Mouse (Mus musculus): Measurements from ENCODE around the gene Skap2.

The Skap2 gene

GRCm38 (mm10) chr6:51860300-51860699 is 152.0 kb downstream of the Skap2 start:
- in situ Hi-C loops (cut with MboI; ENCODE audit: unreplicated experiment in 2 of 2), result loop anchor here (10.0 to 25.0 kb wide), 3 partner anchors 365 to 475 kb away; partner anchors contain the start of gene Hoxa7 (in 1 of the 2)

GRCm38 (mm10) chr6:51857821-51858220 is 154.5 kb downstream of the Skap2 start:
- in situ Hi-C loops (cut with MboI; ENCODE audit: unreplicated experiment in 2 of 2), result loop anchor here (5.0 to 25.0 kb wide), 6 partner anchors 271 to 653 kb away; partner anchors contain the start of gene Hoxa7 (in 1 of the 2)

GRCm38 (mm10) chr6:51853291-51853690 is 159.1 kb downstream of the Skap2 start:
- in situ Hi-C loops (cut with MboI; ENCODE audit: unreplicated experiment in 2 of 2), result loop anchor here (10.0 to 25.0 kb wide), 3 partner anchors 372 to 648 kb away; partner anchors contain the start of gene Hoxa7 (in 1 of the 2)

GRCm38 (mm10) chr6:51852643-51853042 is 159.7 kb downstream of the Skap2 start:
- in situ Hi-C loops (cut with MboI; ENCODE audit: unreplicated experiment in 2 of 2), result loop anchor here (10.0 to 25.0 kb wide), 3 partner anchors 372 to 648 kb away; partner anchors contain the start of gene Hoxa7 (in 1 of the 2)

- in situ Hi-C loops (cut with MboI; ENCODE audit: unreplicated experiment in 2 of 2), result loop anchor here (10.0 to 25.0 kb wide), 3 partner anchors 373 to 647 kb away; partner anchors contain the start of gene Hoxa7 (in 1 of the 2)
Measured at GRCm38 (mm10) chr6:51851544-51851943, 160.8 kb downstream of the Skap2 start.

GRCm38 (mm10) chr6:51850030-51850817 is 162.1 kb downstream of the Skap2 start:
- in situ Hi-C loops (cut with MboI; ENCODE audit: unreplicated experiment in 2 of 2), result loop anchor here (10.0 to 25.0 kb wide), 3 partner anchors 375 to 645 kb away; partner anchors contain the start of gene Hoxa7 (in 1 of the 2)

GRCm38 (mm10) chr6:51849561-51849960 is 162.8 kb downstream of the Skap2 start:
- in situ Hi-C loops (cut with MboI; ENCODE audit: unreplicated experiment in 2 of 2), result no loop called here

GRCm38 (mm10) chr6:51844106-51844505 is 168.2 kb downstream of the Skap2 start:
- in situ Hi-C loops (cut with MboI; ENCODE audit: unreplicated experiment in 2 of 2), result no loop called here

- in situ Hi-C loops (cut with MboI; ENCODE audit: unreplicated experiment in 2 of 2), result no loop called here
Measured at GRCm38 (mm10) chr6:51843081-51843480, 169.3 kb downstream of the Skap2 start.

- in situ Hi-C loops (cut with MboI; ENCODE audit: unreplicated experiment in 2 of 2), result no loop called here
Measured at GRCm38 (mm10) chr6:51838177-51838576, 174.2 kb downstream of the Skap2 start.

GRCm38 (mm10) chr6:51833362-51833761 is 179.0 kb downstream of the Skap2 start:
- in situ Hi-C loops (cut with MboI; ENCODE audit: unreplicated experiment in 2 of 2), result no loop called here

GRCm38 (mm10) chr6:51825621-51826021 is 186.7 kb downstream of the Skap2 start:
- in situ Hi-C loops (cut with MboI; ENCODE audit: unreplicated experiment in 2 of 2), result no loop called here

GRCm38 (mm10) chr6:51824136-51824830 is 188.1 kb downstream of the Skap2 start:
- in situ Hi-C loops (cut with MboI; ENCODE audit: unreplicated experiment in 2 of 2), result no loop called here

GRCm38 (mm10) chr6:51822049-51822448 is 190.3 kb downstream of the Skap2 start:
- in situ Hi-C loops (cut with MboI; ENCODE audit: unreplicated experiment in 2 of 2), result no loop called here

GRCm38 (mm10) chr6:51820853-51821252 is 191.5 kb downstream of the Skap2 start:
- in situ Hi-C loops (cut with MboI; ENCODE audit: unreplicated experiment in 2 of 2), result no loop called here

GRCm38 (mm10) chr6:51816892-51817621 is 195.3 kb downstream of the Skap2 start:
- in situ Hi-C loops (cut with MboI; ENCODE audit: unreplicated experiment in 2 of 2), result no loop called here

GRCm38 (mm10) chr6:51810906-51811305 is 201.4 kb downstream of the Skap2 start:
- in situ Hi-C loops (cut with MboI; ENCODE audit: unreplicated experiment in 2 of 2), result no loop called here

- in situ Hi-C loops (cut with MboI; ENCODE audit: unreplicated experiment in 2 of 2), result no loop called here
Measured at GRCm38 (mm10) chr6:51809164-51809824, 203.1 kb downstream of the Skap2 start.

GRCm38 (mm10) chr6:51808011-51808410 is 204.3 kb downstream of the Skap2 start:
- in situ Hi-C loops (cut with MboI; ENCODE audit: unreplicated experiment in 2 of 2), result no loop called here
